Mouse (Mus musculus): ENCODE results near the gene Nr2f2. TPM values are rescaled to one million over a fixed set of nuclear protein-coding genes. Genes with fewer than 3 reads are reported as not detected.

Gene Nr2f2
- total RNA-seq (2017), result 0.25 TPM in 1 of 2 replicates, not detected in the other

DNA sequence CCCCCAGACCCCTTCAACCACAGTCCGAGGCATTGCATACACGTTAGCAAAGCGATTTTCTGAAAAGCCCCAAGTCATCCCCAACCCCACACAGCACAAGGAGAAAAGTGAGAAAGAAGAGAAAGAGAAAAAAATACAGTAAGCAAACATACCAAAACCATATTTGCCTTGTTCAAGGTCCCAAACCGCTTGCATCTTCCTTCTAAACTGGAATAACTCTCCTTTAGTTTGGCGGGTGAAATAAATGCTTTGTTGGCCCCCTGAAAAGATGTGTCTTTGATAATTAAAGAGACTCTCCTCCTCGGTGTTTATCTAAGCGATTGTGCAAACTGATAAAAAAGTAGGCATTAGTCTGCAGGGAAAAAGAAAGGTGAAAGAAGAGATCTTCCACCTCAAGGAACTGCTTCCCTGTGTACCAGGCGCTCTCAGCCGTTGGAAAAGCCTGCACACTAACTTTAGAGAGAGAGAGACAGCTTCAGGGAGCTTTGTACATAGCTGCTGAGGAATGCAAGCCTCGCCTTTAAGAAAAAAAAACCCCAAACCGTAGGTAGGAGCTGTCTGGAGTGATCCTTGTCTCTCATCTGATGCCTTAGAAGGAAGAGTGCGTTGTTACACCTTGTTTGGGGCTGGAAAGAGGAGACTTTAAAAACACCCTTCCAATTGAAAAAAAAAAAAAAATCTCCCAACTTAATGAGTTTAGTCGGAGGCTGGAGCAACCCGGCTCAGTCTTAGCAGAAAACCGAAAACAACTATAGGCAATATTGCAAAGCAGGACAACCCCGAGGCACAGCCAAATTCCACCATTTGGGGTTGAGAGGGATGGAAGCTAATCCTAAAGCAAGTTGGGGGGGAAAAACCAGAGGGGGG lies at the start of gene Nr2f2:
Gene Nr2f2 (minus strand): TSS at position 795 of the 867 bp plus-strand sequence.
- ATAC-seq (ENCODE audit: extremely low read depth, insufficient number of reproducible peaks, low FRiP score, poor library complexity, severe bottlenecking), result no peak

DNA sequence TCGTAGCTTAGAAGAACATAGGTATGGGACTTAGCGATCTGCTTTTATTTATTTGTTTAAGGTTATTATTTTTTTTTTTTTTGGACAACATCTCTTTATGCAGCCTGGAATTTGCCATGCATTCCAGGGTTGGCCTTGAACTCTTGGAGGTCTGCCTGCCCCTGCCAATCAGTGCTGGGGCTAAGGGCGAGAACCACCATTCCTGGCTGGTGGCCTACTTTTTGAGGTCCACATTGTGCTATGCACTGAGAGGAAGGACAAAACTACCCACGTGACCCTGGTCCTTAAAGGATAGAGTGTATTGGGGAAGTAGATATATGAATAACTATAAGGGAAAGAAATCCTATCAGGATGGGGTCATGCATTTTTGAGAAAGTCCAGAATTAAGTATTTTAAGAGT lies 47.9 kb upstream of the Nr2f2 start:
- ATAC-seq (ENCODE audit: extremely low read depth, insufficient number of reproducible peaks, low FRiP score, poor library complexity, severe bottlenecking), result no peak

- no peak for ATAC-seq (ENCODE audit: extremely low read depth, insufficient number of reproducible peaks, low FRiP score, poor library complexity, severe bottlenecking)
Measured at GRCm38 (mm10) chr7:70413646-70414045, 47.1 kb upstream of the Nr2f2 start.

DNA sequence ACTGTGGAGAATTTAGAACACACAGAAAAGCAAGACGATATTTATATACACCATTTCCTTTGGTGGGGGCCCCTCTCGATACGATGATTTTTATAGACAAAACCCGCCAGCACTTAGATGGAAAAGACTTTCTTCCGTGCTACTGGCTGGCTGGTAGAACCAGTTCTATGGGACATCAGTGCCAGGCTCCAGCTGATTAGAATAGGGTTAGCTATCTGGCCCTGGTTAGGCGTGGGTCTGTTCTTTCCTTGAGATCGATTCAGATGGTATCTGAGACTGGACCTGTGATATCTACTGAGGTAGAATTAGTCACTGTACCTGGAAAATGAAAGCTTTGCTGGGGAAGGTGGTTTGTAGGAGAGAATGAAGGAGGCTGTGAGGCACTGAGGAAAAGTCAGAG lies 46.4 kb upstream of the Nr2f2 start:
- ATAC-seq (ENCODE audit: extremely low read depth, insufficient number of reproducible peaks, low FRiP score, poor library complexity, severe bottlenecking), result no peak

GRCm38 (mm10) chr7:70410350-70410749 lies 43.8 kb upstream of the Nr2f2 start:
- no peak for ATAC-seq (ENCODE audit: extremely low read depth, insufficient number of reproducible peaks, low FRiP score, poor library complexity, severe bottlenecking)

DNA sequence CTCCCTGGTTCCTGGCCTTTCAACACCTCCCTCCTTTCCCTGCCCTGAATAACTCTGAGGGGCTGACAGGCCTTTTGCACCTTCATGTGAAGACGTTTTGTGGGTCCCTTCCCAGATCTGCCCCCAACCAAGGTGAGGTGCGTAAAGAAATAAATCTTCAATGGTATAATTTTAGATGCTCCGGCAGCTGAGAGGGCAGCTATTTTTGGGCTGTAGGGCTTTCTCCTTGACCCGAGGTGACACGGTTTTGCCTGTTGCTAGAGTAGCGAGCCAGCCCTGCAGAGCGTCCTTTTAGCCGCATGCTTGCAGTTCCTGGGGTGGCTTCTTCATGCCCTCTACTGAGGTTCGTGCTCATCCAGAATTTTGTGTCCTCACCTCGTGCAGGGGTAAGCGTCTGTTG lies 43.4 kb upstream of the Nr2f2 start:
- no peak for ATAC-seq (ENCODE audit: extremely low read depth, insufficient number of reproducible peaks, low FRiP score, poor library complexity, severe bottlenecking)

DNA sequence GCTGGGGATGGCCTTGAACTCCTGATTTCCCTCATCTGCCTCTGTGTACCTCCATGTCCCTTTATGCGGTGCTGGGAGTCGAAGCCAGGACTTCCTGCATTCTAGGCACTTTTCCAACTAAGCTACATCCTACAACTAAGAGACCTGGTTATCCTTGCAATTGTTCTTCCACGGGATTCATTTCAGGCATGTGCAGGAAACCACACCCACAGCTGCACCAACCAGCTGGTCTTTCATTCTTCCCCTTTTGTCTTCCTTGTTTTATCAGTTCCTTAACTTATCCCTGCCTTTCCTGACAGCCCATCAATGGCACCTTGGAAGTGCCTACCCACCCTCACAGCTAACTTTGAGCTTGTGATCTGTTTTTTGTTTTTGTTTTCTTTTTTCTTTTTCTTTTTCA lies 42.3 kb upstream of the Nr2f2 start:
- ATAC-seq (ENCODE audit: extremely low read depth, insufficient number of reproducible peaks, low FRiP score, poor library complexity, severe bottlenecking), result no peak

DNA sequence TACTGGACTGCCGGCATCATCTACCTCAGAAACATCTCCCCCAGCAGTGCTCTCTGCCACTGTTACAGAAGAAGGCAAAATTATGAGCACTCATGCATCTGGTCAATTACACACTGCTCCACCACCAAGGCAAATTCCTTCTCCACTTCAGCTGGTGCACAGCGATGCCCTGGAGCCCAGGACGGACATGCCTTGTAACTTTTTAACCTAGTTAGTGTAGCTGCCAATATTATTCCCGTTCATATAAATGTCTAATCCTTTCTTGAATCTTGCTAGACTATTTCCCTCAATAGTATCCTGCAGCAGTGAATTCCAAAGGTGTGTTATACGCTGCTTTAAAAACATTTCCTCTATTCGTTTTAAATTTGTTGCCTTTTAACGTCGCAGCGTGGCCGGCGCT lies 40.6 kb upstream of the Nr2f2 start:
- ATAC-seq (ENCODE audit: extremely low read depth, insufficient number of reproducible peaks, low FRiP score, poor library complexity, severe bottlenecking), result no peak

DNA sequence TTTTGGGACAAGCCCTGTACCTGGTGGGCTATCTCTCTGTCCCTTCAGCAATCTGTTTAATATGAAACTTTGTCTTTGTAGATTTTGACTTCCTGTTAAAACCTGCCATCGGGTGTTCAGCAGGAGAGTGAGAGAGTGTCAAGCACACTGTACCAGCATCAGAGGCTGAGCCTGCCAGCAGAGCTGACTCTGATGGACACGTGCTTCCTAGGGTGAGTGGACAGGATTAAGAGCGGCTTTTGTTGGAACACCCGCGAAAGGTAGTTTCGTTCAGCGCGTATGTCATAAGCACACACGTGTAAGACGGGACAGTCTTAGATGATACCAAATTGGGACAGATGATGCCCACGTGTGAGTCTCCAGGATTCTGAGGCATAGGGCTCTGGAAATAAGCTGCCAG lies 40.0 kb upstream of the Nr2f2 start:
- no peak for ATAC-seq (ENCODE audit: extremely low read depth, insufficient number of reproducible peaks, low FRiP score, poor library complexity, severe bottlenecking)

- ATAC-seq (ENCODE audit: extremely low read depth, insufficient number of reproducible peaks, low FRiP score, poor library complexity, severe bottlenecking), result no peak
Measured at GRCm38 (mm10) chr7:70405466-70405865, 38.9 kb upstream of the Nr2f2 start.

DNA sequence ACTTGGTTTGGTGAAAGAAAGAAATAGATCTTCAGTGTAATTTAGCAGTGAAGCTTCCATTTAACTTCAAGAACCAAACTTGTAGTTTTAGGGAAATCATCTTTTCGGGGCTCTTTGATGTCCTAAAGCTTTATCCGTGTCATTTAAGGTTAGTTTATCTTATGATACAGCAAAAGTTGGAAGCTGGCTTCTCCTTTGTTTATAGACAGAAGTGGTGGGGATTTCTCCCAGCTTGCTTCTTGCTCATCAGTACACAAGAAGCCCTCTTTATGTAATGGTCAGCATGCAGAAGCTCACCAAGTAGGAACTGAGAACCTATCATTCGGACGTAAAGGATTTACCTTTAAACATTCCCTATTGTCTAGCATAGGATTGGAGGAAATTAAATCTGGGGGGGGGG lies 16.3 kb upstream of the Nr2f2 start:
- ATAC-seq (ENCODE audit: extremely low read depth, insufficient number of reproducible peaks, low FRiP score, poor library complexity, severe bottlenecking), result no peak

GRCm38 (mm10) chr7:70381409-70382244 lies 15.1 kb upstream of the Nr2f2 start:
- ATAC-seq (ENCODE audit: extremely low read depth, insufficient number of reproducible peaks, low FRiP score, poor library complexity, severe bottlenecking), result no peak

DNA sequence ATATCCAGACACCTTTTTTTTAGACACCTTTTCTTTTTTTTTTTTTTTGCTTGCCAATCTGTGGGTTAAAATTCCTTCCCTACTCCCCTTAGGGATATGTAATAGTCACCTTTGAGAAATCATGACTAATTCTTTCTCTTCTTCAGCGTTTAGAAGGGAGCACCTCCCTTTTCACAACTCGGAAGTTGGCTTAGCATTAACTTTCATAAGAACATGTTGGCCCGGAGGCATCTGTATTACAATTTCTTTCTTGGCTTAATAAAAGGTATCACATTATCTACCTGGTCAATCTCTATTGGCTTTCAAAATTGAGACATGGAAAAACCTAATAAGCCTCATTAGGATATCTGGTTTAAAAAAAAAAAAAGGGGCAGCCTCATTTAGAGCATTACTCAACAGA lies 14.4 kb upstream of the Nr2f2 start:
- no peak for ATAC-seq (ENCODE audit: extremely low read depth, insufficient number of reproducible peaks, low FRiP score, poor library complexity, severe bottlenecking)

- no peak for ATAC-seq (ENCODE audit: extremely low read depth, insufficient number of reproducible peaks, low FRiP score, poor library complexity, severe bottlenecking)
Measured at GRCm38 (mm10) chr7:70380246-70380645, 13.7 kb upstream of the Nr2f2 start.

- no peak for ATAC-seq (ENCODE audit: extremely low read depth, insufficient number of reproducible peaks, low FRiP score, poor library complexity, severe bottlenecking)
Measured at GRCm38 (mm10) chr7:70370552-70371262, 4.2 kb upstream of the Nr2f2 start.

DNA sequence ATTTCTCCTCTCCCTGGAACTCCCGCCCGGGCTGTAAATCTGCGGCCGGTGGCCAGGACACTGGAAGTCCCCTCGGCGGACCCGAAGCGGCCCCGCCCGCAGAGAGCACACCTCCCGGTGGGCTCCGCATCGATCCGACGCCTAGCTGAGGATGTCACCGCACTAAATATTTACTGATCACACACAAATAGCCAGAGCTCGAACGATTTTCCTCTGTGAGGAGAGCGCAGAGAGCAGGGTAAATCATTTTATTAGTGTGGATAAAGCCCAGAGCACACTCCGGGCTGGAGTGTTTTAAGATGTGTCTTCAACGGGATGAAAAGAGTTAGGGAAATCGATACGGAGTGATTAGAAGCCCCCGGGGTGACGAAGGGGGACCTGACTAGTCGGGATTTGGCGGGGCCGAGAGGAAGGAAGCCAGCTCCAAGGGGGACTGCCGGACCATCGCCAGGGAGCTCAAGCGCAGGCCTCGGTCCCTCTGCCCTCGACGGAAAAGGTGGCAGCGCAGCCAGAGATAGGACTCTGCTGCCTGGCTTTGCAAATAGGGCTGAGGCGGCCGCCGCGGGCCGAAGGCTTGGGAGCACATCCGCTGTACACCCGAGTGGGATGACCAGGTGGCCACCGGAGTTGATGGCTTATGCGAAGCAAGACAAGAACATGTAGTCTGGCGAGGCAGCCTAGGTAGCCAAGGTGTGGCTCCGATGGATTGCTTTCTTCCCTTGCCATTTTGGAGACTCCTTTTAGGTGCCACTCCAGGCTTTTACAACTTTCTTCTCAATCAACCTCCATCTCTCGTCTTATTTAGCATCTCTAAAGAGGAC lies 3.4 kb upstream of the Nr2f2 start:
- ATAC-seq (ENCODE audit: extremely low read depth, insufficient number of reproducible peaks, low FRiP score, poor library complexity, severe bottlenecking), result no peak

GRCm38 (mm10) chr7:70369061-70369730 lies 2.7 kb upstream of the Nr2f2 start:
- no peak for ATAC-seq (ENCODE audit: extremely low read depth, insufficient number of reproducible peaks, low FRiP score, poor library complexity, severe bottlenecking)

DNA sequence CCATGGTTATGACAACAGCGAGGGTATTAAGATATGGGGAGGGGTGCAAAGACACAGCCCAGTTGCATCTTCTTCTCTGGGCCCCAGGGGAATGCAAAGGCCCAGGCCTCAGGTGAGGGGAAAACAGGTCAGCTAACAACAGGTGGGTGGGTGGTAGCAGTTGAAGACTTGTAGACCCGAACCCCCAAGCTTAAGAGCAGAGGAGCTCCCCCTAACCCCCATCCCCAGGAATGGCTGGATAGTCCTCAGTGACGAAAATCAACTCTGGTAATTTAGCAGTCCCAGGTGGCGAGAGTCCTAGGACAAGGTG lies 2.2 kb upstream of the Nr2f2 start:
- no peak for ATAC-seq (ENCODE audit: extremely low read depth, insufficient number of reproducible peaks, low FRiP score, poor library complexity, severe bottlenecking)

Data from neutrophil, adult 5-6 weeks (primary cell).